8 mouse cellular contexts compared by ENCODE assay signal in the genomic region with DNA sequence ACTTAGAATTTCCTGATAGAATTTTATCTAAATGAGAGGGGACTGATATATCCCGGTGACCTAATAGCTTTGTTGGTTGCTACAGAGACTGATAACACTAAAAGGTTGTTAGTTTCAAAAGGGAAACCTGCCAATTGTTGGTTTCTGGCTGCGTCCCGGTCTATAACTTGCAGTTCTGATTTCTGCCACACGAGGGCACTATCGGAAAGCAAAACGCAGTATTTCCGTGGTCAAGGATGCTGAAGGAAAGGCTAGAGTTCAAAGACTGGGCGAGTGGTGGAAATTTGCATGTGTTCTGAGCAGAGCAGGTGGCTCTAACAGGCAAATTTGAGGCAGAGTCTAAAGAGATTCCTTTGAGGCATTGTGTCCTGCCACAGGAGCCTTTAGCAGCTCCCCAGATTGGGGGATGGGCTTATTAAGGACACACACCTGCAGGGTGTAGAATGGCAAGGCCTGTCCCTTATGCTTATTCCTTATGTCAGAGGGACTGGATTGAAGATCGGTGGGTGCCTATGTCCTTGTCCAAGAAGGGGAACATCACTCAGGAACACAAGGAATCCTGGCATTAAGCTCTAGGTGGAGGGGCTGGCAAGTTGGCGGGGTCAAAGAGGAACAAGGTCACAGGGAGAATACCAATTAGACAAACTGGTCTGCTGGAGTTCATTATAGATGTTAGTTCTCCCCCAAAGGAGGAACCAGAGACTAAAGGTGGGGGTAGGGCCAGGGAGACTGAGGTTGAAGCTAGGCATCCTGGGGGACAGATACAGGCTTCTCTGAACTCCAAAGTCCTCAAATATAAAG. TPM values are rescaled to one million over a fixed set of nuclear protein-coding genes. Genes with fewer than 3 reads are reported as not detected.
DNase-seq lines count a peak whose midpoint lies in the region; ATAC-seq and TF ChIP-seq lines count a peak whose summit lies in the region.

No protein-coding gene starts in this region.

- 17% methylated on average over 10 of the region's 10 CpGs for WGBS in hindbrain, embryonic 10.5 days
- 14% methylated on average over 10 of the region's 10 CpGs for WGBS in hindbrain, embryonic 16.5 days
- 12% methylated on average over 10 of the region's 10 CpGs for WGBS in liver, adult 2 months

- no peak overlapping the region for H3K4me2 ChIP-seq in hindbrain, embryonic 16.5 days (ENCODE audit: low read length)

- no peaks in the 10 kb centered on the region for H3K36me3 ChIP-seq in hindbrain, embryonic 10.5 days
- no peaks in the 10 kb centered on the region for H3K36me3 ChIP-seq in hindbrain, embryonic 16.5 days (ENCODE audit: control insufficient read depth, insufficient read depth, low read length)
- H3K36me3 ChIP-seq in liver, adult 2 months (ENCODE audit: control insufficient read depth, insufficient read depth, low read length) = no peaks in the 10 kb centered on the region

- TF ChIP-seq POLR2A in liver, adult 2 months (IDR thresholded peaks at IDR 0.05; ENCODE audit: extremely low read depth, insufficient read depth, low read length) = no peak

- DNase-seq in hindbrain, embryonic 10.5 days (ENCODE audit: low spot score) = peak; percentile 78
- peak; percentile 91 to 93 for DNase-seq in cerebellum, postnatal 14 days
- peak; percentile 85 for DNase-seq in gastrocnemius, postnatal 10 days
- DNase-seq in kidney, adult 9 months = peak; percentile 89
- peak; percentile 61 for DNase-seq in liver, adult 2 months (ENCODE audit: extremely low read depth, low read depth, low spot score)
- DNase-seq in neural tube, embryonic 10.5 days (ENCODE audit: extremely low spot score, low spot score) = peak; percentile 86
- DNase-seq in telencephalon, adult 2 months (ENCODE audit: low read depth, low spot score) = peak; percentile 5

- 0 out of 2 replicates have a peak, but pooled peaks cover 3% of the 10 kb centered on the region for H3K4me1 ChIP-seq in hindbrain, embryonic 10.5 days (replicated peaks)
- H3K4me1 ChIP-seq in hindbrain, embryonic 16.5 days (ENCODE audit: control insufficient read depth, insufficient read depth, low read depth, low read length) = no peaks in the 10 kb centered on the region
- 0 out of 2 replicates have a peak, but pooled peaks cover 3% of the 10 kb centered on the region for H3K4me1 ChIP-seq in liver, adult 2 months (ENCODE audit: control insufficient read depth, insufficient read depth, low read length)

- H3K4me3 ChIP-seq in hindbrain, embryonic 10.5 days = no peak overlapping the region
- H3K4me3 ChIP-seq in hindbrain, embryonic 16.5 days (ENCODE audit: low read length) = no peak overlapping the region
- no peak overlapping the region for H3K4me3 ChIP-seq in liver, adult 2 months (ENCODE audit: insufficient read depth, low read depth, low read length)

- H3K9ac ChIP-seq in hindbrain, embryonic 16.5 days (ENCODE audit: low read depth, low read length) = no peak overlapping the region
- no peak overlapping the region for H3K9ac ChIP-seq in liver, adult 2 months (ENCODE audit: low read depth, low read length)

- no peak overlapping the region for H3K27ac ChIP-seq in hindbrain, embryonic 10.5 days
- H3K27ac ChIP-seq in hindbrain, embryonic 16.5 days (ENCODE audit: low read depth, low read length) = no peak overlapping the region
- no peak overlapping the region for H3K27ac ChIP-seq in liver, adult 2 months (replicated peaks; ENCODE audit: insufficient read depth, low read depth, low read length)

- peak; percentile 73 for TF ChIP-seq CTCF in liver, adult 2 months (IDR thresholded peaks at IDR 0.05; ENCODE audit: low read depth, low read length)

- ATAC-seq in hindbrain, embryonic 16.5 days = no peak

- H3K9me3 ChIP-seq in hindbrain, embryonic 10.5 days = no peaks in the 10 kb centered on the region
- no peaks in the 10 kb centered on the region for H3K9me3 ChIP-seq in hindbrain, embryonic 16.5 days (ENCODE audit: control insufficient read depth, low read length)

- no peaks in the 10 kb centered on the region for H3K79me2 ChIP-seq in liver, adult 2 months (ENCODE audit: control insufficient read depth, insufficient read depth, low read length)

- H3K27me3 ChIP-seq in hindbrain, embryonic 10.5 days (ENCODE audit: insufficient read depth, poor library complexity, severe bottlenecking) = 0 out of 2 replicates have a peak, but pooled peaks cover 3% of the 10 kb centered on the region
- H3K27me3 ChIP-seq in hindbrain, embryonic 16.5 days (replicated peaks; ENCODE audit: control insufficient read depth, insufficient read depth, low read length) = no peaks in the 10 kb centered on the region
- no peaks in the 10 kb centered on the region for H3K27me3 ChIP-seq in liver, adult 2 months (ENCODE audit: control insufficient read depth, insufficient read depth, low read length)

RNA-seq across cellular contexts. Expression of gene Nsrp1, which starts 22.1 kb away (rescaled TPM):
- polyA plus RNA-seq in hindbrain, embryonic 10.5 days (2016; fragmentation: Nextera tagmentation; extraction: Ambion mirVana) = 37.1 and 57.0 TPM in 2 replicates
- polyA plus RNA-seq in hindbrain, embryonic 16.5 days (2015; fragmentation: Nextera tagmentation; extraction: Ambion mirVana) = 37.8 and 50.0 TPM in 2 replicates
- total RNA-seq in gastrocnemius, postnatal 10 days (2021) = 10 to 100 TPM; 12.4 to 18.0 TPM
- total RNA-seq in liver, adult 2 months (2014; rRNA removed) = 2.2 and 3.7 TPM in 2 replicates
- 0.65 and 0.75 TPM in 2 replicates for polyA plus RNA-seq in liver, adult 2 months (2012; rRNA removed)

Comparison
In these comparisons a context has a peak if more than half of its experiments do, and no peak if none do; other contexts are left out.
1. DNase-seq: peak in every context shown above with its lines; median percentile 92 in cerebellum, postnatal 14 days; 89 in kidney, adult 9 months; 86 in neural tube, embryonic 10.5 days; 85 in gastrocnemius, postnatal 10 days; 78 in hindbrain, embryonic 10.5 days; 61 in liver, adult 2 months; 5 in telencephalon, adult 2 months.
2. RNA of gene Nsrp1, which starts 22.1 kb away (polyA plus RNA-seq): 37.8 to 50.0 TPM in hindbrain, embryonic 16.5 days and 37.1 to 57.0 TPM in hindbrain, embryonic 10.5 days; 0.65 to 0.75 TPM in liver, adult 2 months; every median in the first group is over 10 times any median in the second.